Mouse (Mus musculus) C2C12 (cell line): ENCODE results near the gene Fth1.

Source experiments
- CTCF ChIP-seq: IDR thresholded peaks from one replicate; pipeline ENCODE4 v1.5.1; 2011; ENCODE audit not compliant: control insufficient read depth, insufficient read depth, insufficient read length
- MAX ChIP-seq: IDR thresholded peaks from one replicate; pipeline ENCODE4 v1.6.1; 2011; ENCODE audit warnings: mild to moderate bottlenecking, control low read depth
- MYOD1 ChIP-seq: IDR thresholded peaks from one replicate; pipeline ENCODE4 v1.6.1; 2011; ENCODE audit warnings: low read depth; ENCODE audit not compliant: control insufficient read depth, insufficient read length
- MYOG ChIP-seq: IDR thresholded peaks from one replicate; pipeline ENCODE4 v1.6.1; 2011; ENCODE audit not compliant: control insufficient read depth, insufficient read length; ENCODE audit errors: extremely low read depth
- USF1 ChIP-seq: IDR thresholded peaks from one replicate; pipeline ENCODE4 v1.6.1; 2011; ENCODE audit warnings: low read depth, mild to moderate bottlenecking, control low read depth, moderate library complexity

- TF ChIP-seq USF1 = no peak
- no peak for TF ChIP-seq CTCF
- no peak for TF ChIP-seq MYOG
- TF ChIP-seq MAX = no peak
- TF ChIP-seq MYOD1 = no peak
Observed at GRCm38 (mm10) chr19:9936579-9936978, 43.8 kb upstream of the Fth1 start.
